Mouse (Mus musculus) megakaryocyte-erythroid progenitor cell, adult 5 weeks (primary cell): ENCODE data around the gene Trpc5os. TPM values are rescaled to one million over a fixed set of nuclear protein-coding genes. Genes with fewer than 3 reads are reported as not detected.

ENCODE experiments used
- polyA plus RNA-seq: library from polyadenylated mRNA; stranded (reverse); fragments of >175 nt; gene quantifications from 2 replicates; pipeline ENCODE4 v1.2.3, GENCODE M21; 2012

Gene Trpc5os
- 0.02 TPM in 1 of 2 replicates, not detected in the other for polyA plus RNA-seq

DNA sequence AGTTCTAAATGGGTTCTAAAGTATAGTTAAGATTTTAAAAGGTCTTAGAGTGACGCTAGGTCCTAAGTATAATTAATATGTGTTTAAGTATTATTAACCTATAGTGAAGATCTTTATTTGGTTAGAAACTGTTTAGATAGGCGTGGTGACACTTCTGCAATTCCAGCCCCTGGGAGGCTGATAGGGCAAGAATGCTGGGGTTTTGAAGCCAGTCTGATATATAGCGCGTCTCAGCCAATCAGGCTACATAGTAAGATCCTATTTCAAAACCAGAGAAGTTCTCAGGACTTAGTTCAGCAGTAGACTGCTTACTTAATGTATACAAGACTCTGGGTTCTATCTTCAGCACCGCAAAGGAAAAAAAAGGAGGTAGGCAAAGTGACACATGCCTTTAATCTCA is at the start of gene Trpc5os:
Gene Trpc5os, plus strand, starts transcription at position 301 of the 400 bp plus-strand sequence.

Other genes with a start within 250 kb of the Trpc5os start
- gene Alg13, start 138.8 kb upstream of the Trpc5os start, polyA plus RNA-seq, result 3.4 and 3.6 TPM in 2 replicates
- not detected in 2 replicates for gene Trpc5, start 231.6 kb downstream of the Trpc5os start, polyA plus RNA-seq
- not detected in 2 replicates for gene Rtl4, start 232.3 kb downstream of the Trpc5os start, polyA plus RNA-seq